Mouse (Mus musculus): ENCODE results near the gene Foxl1. TPM values are rescaled to one million over a fixed set of nuclear protein-coding genes. Genes with fewer than 3 reads are reported as not detected.

Foxl1 gene
- total and polyA plus RNA-seq, 3 experiments = 0.07 to 0.12 TPM; not detected in 1

DNA sequence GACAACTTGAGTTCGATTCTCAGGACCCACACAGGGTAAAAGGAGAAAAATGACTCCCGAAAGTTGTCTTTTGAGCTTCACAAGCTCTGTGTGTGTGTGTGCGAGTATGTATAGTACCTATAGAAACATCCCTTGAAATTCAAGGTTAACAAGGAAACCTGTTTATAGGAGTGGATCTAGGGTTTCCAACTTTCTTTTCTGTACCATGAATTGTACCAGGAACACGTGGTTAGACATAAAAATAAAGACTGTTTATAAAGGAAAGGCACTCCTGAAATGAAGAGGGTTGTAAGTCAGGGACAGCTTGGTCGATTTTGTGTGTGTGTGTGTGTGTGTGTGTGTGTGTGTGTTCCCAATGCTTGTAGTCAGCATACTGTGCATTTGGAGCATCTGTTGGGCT, 19.1 kb upstream of the Foxl1 start:
- H3K4me3 ChIP-seq (ENCODE audit: control insufficient read depth in 1 of 2, insufficient read depth in 1 of 2, low read depth in 2 of 2, low read length in 2 of 2) = peak overlapping the region; percentile 62 to 95
- peaks cover 3 to 21% of the 10 kb centered on the region in 2 experiments; a peak in 3 of 4 replicates for H3K4me1 ChIP-seq (ENCODE audit: control insufficient read depth in 1 of 2, insufficient read depth in 2 of 2, low read length in 2 of 2)
- no peak for DNase-seq (ENCODE audit: low read depth, low spot score)
- H3K9ac ChIP-seq (ENCODE audit: control insufficient read depth, low read depth, low read length, poor library complexity, severe bottlenecking) = peak overlapping the region; percentile 78
- TF ChIP-seq ETS1 (IDR thresholded peaks at IDR 0.05; ENCODE audit: low read depth, low read length) (no peak), NRF1 (IDR thresholded peaks at IDR 0.05; ENCODE audit: insufficient read depth, low read depth, low read length, poor library complexity, severe bottlenecking) (no peak), MXI1 (IDR thresholded peaks at IDR 0.05; ENCODE audit: low read depth, low read length) (peak; percentile 69), USF1 (IDR thresholded peaks at IDR 0.05; ENCODE audit: low read depth, low read length) (no peak; the same call in 1 of the 2 replicates), MAX (IDR thresholded peaks at IDR 0.05; ENCODE audit: low read length) (peak; percentile 78), BHLHE40 (IDR thresholded peaks at IDR 0.05; ENCODE audit: borderline replicate concordance, low read depth, low read length) (no peak), MYC (IDR thresholded peaks at IDR 0.05; ENCODE audit: low read depth, low read length) (peak; percentile 56; the same call in 1 of the 2 replicates)
- H3K36me3 ChIP-seq (ENCODE audit: control insufficient read depth in 1 of 2, insufficient read depth in 2 of 2, low read length in 2 of 2) = peaks cover 0 to 13% of the 10 kb centered on the region in 2 experiments; a peak in 2 of 4 replicates
- H3K79me2 ChIP-seq (ENCODE audit: control insufficient read depth, insufficient read depth, low read length, poor library complexity) = peaks cover 13% of the 10 kb centered on the region
- H3K27me3 ChIP-seq (ENCODE audit: control insufficient read depth in 1 of 2, insufficient read depth in 2 of 2, low read length in 2 of 2) = no peaks in the 10 kb centered on the region
- H3K9me3 ChIP-seq (replicated peaks; ENCODE audit: insufficient read depth, low read length) = no peaks in the 10 kb centered on the region
- peak overlapping the region; percentile 49 for H3K27ac ChIP-seq (ENCODE audit: control insufficient read depth, low read depth, low read length)

DNA sequence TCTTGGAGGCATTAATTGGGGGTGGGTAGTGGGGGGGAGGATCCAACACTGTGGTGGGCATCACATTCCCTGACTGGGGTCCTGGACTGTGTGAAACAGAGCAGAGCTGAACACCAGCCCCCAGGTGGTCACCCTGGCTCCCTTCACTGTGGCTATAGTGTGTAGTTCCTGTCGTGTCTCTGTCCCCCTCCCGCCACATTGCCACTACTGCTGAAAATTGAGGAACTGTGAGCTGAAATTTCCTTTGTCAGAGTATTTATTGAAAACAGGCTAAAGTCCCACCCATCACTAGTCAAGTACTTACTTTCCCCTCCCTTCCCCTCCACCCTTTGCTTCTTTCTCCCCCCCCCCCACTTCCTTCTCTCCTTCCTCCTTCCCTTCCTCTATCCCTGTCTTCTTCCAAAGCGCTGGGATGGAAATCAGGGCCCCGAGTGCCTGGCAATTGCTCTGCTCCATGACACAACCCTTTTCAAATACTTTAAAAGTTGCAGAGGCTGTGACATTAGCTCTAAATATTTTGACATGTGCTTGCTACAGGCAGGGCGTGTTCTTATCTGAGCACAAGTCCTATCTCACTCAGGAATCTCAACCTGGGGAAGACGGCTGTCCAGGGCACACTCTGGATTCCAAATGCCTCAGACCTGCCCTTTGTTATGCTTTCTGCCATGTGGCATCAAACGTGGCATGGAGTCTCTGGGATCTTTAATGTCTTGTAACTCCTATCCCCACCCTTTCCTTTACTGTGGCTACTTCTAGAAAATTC, 16.4 kb upstream of the Foxl1 start:
- no peaks in the 10 kb centered on the region for H3K9me3 ChIP-seq (replicated peaks; ENCODE audit: insufficient read depth, low read length)
- peak; percentile 55 for DNase-seq (ENCODE audit: low read depth, low spot score)
- peaks cover 0 to 13% of the 10 kb centered on the region in 2 experiments; a peak in 2 of 4 replicates for H3K36me3 ChIP-seq (ENCODE audit: control insufficient read depth in 1 of 2, insufficient read depth in 2 of 2, low read length in 2 of 2)
- TF ChIP-seq POLR2AphosphoS5 (IDR thresholded peaks at IDR 0.05; ENCODE audit: borderline replicate concordance, low read depth, low read length) (no peak), USF1 (IDR thresholded peaks at IDR 0.05; ENCODE audit: low read depth, low read length) (no peak), CTCF (IDR thresholded peaks at IDR 0.05 in 2 of 3, conservative IDR thresholded peaks at IDR 0.05 in 1 of 3; ENCODE audit: control insufficient read depth in 1 of 3, insufficient read depth in 1 of 3, low read depth in 2 of 3, low read length in 3 of 3, poor library complexity in 1 of 3, severe bottlenecking in 1 of 3) (no peak), GABPA (IDR thresholded peaks at IDR 0.05; ENCODE audit: low read depth, low read length) (no peak), SMC3 (IDR thresholded peaks at IDR 0.05; ENCODE audit: low read depth, low read length) (no peak), MXI1 (IDR thresholded peaks at IDR 0.05; ENCODE audit: low read depth, low read length) (peak; percentile 62), POLR2AphosphoS2 (IDR thresholded peaks at IDR 0.05; ENCODE audit: low read length) (no peak), MAX (IDR thresholded peaks at IDR 0.05; ENCODE audit: low read length) (0 out of 2 replicates have a peak, but pooled peaks have one; percentile 50), GATA1 (IDR thresholded peaks at IDR 0.05; ENCODE audit: low read depth, low read length) (peak; percentile 58), SIN3A (IDR thresholded peaks at IDR 0.05; ENCODE audit: low read length) (peak; percentile 33; the same call in 1 of the 2 replicates), MYB (IDR thresholded peaks at IDR 0.05; ENCODE audit: low read depth, low read length) (no peak), ZNF384 (IDR thresholded peaks at IDR 0.05; ENCODE audit: low read depth, low read length) (no peak), ZKSCAN1 (IDR thresholded peaks at IDR 0.05; ENCODE audit: low read depth, low read length) (no peak), JUND (IDR thresholded peaks at IDR 0.05; ENCODE audit: low read depth, low read length) (no peak), EP300 (IDR thresholded peaks at IDR 0.05; ENCODE audit: low read depth in 1 of 2, low read length in 2 of 2) (0 out of 4 replicates have a peak, but pooled peaks of 1 of the 2 experiments have one; percentile 7), ZMIZ1 (IDR thresholded peaks at IDR 0.05; ENCODE audit: low read depth, low read length) (no peak), UBTF (IDR thresholded peaks at IDR 0.05; ENCODE audit: borderline replicate concordance, insufficient read depth, low read depth, low read length) (no peak), RCOR1 (IDR thresholded peaks at IDR 0.05; ENCODE audit: low read depth, low read length) (no peak), ETS1 (IDR thresholded peaks at IDR 0.05; ENCODE audit: low read depth, low read length) (0 out of 2 replicates have a peak, but pooled peaks have one; percentile 13), TBP (IDR thresholded peaks at IDR 0.05; ENCODE audit: low read depth, low read length) (no peak)
- H3K27me3 ChIP-seq (ENCODE audit: control insufficient read depth in 1 of 2, insufficient read depth in 2 of 2, low read length in 2 of 2) = no peaks in the 10 kb centered on the region
- H3K9ac ChIP-seq (ENCODE audit: control insufficient read depth, low read depth, low read length, poor library complexity, severe bottlenecking) = peak overlapping the region; percentile 40
- H3K4me3 ChIP-seq (ENCODE audit: control insufficient read depth in 1 of 2, insufficient read depth in 1 of 2, low read depth in 2 of 2, low read length in 2 of 2) = no peak overlapping the region; a peak in 1 of 4 replicates
- H3K4me1 ChIP-seq (ENCODE audit: control insufficient read depth in 1 of 2, insufficient read depth in 2 of 2, low read length in 2 of 2) = peaks cover 3 to 21% of the 10 kb centered on the region in 2 experiments; a peak in 3 of 4 replicates
- peak overlapping the region; percentile 60 for H3K27ac ChIP-seq (ENCODE audit: control insufficient read depth, low read depth, low read length)
- H3K79me2 ChIP-seq (ENCODE audit: control insufficient read depth, insufficient read depth, low read length, poor library complexity) = peaks cover 14% of the 10 kb centered on the region

All from MEL (cell line).